Mouse (Mus musculus) adrenal gland, adult 8-10 months (tissue): ENCODE data around the gene Trim6. TPM values are rescaled to one million over a fixed set of nuclear protein-coding genes. Genes with fewer than 3 reads are reported as not detected.

Experiments used
- total RNA-seq, 4 experiments: library from RNA; stranded (reverse); gene quantifications; 2 replicates each; pipeline ENCODE4 v1.2.4; 2022

Gene Trim6
- total RNA-seq, 4 experiments from 2014 or later: 0.41 to 1.8 (median 1.0) TPM

Other genes starting within 250 kb of the Trim6 start
- gene Olfr635, start 247.6 kb upstream of the Trim6 start, total RNA-seq: under 1 TPM in 3 of 4 experiments, not detected in 1; 0.03 to 0.06 (median 0.06) TPM
- not detected for gene Olfr638, start 220.0 kb upstream of the Trim6 start, total RNA-seq
- gene Olfr639, start 201.5 kb upstream of the Trim6 start, total RNA-seq: under 1 TPM in 2 of 4 experiments, not detected in 2; 0.05 to 0.09 TPM
- not detected for gene Olfr640, start 193.2 kb upstream of the Trim6 start, total RNA-seq
- not detected for gene Olfr641, start 183.3 kb upstream of the Trim6 start, total RNA-seq
- gene Olfr642, start 166.1 kb upstream of the Trim6 start, total RNA-seq: not detected
- not detected for gene 4930516K23Rik, start 157.3 kb upstream of the Trim6 start, total RNA-seq
- gene Olfr644, start 146.9 kb upstream of the Trim6 start, total RNA-seq: not detected
- gene Olfr645, start 133.3 kb upstream of the Trim6 start, total RNA-seq: not detected
- not detected for gene Olfr646, start 113.9 kb upstream of the Trim6 start, total RNA-seq
- not detected for gene Ubqln5, start 89.0 kb upstream of the Trim6 start, total RNA-seq
- gene Olfr643, start 81.4 kb upstream of the Trim6 start, total RNA-seq: not detected
- not detected for gene Ubqln3, start 75.5 kb upstream of the Trim6 start, total RNA-seq
- not detected for gene Ubqlnl, start 68.2 kb upstream of the Trim6 start, total RNA-seq
- gene Olfm5, start 54.0 kb upstream of the Trim6 start, total RNA-seq: not detected
- gene Olfr648, start 35.4 kb upstream of the Trim6 start, total RNA-seq: under 1 TPM in 1 of 4 experiments, not detected in 3; 0.15 TPM
- gene Olfr649, start 22.8 kb upstream of the Trim6 start, total RNA-seq: not detected
- gene Trim34a, start 25.7 kb downstream of the Trim6 start, total RNA-seq: 10 to 100 TPM in 3 of 4 experiments, 1 to 10 TPM in 1; 8.2 to 11.6 (median 11.0) TPM
- gene Trim5, start 69.3 kb downstream of the Trim6 start, total RNA-seq: 1 to 10 TPM; 4.7 to 6.5 (median 6.1) TPM
- 10 to 100 TPM; 17.0 to 20.9 (median 19.4) TPM for gene Trim12a, start 96.7 kb downstream of the Trim6 start, total RNA-seq
- 1 to 10 TPM in 1 of 4 experiments, under 1 TPM in 3; 0.38 to 2.0 (median 0.57) TPM for gene Trim34b, start 110.7 kb downstream of the Trim6 start, total RNA-seq
- gene Trim12c, start 134.6 kb downstream of the Trim6 start, total RNA-seq: 10 to 100 TPM; 13.7 to 15.9 (median 15.1) TPM
- under 1 TPM in 3 of 4 experiments, not detected in 1; 0.06 to 0.24 (median 0.22) TPM for gene Trim30b, start 151.1 kb downstream of the Trim6 start, total RNA-seq
- gene Trim30c, start 182.0 kb downstream of the Trim6 start, total RNA-seq: under 1 TPM in 2 of 4 experiments, not detected in 2; 0.16 to 0.17 TPM
- 1 to 10 TPM; 5.7 to 9.1 (median 6.5) TPM for gene Trim30a, start 246.4 kb downstream of the Trim6 start, total RNA-seq